Mouse (Mus musculus): ENCODE measurements around the gene 9630041A04Rik. TPM values are rescaled to one million over a fixed set of nuclear protein-coding genes. Genes with fewer than 3 reads are reported as not detected.

9630041A04Rik gene
- total and polyA plus RNA-seq, 3 experiments: not detected

- no peak overlapping the region for H3K9ac ChIP-seq (ENCODE audit: insufficient read depth, low read depth)
- H3K4me1 ChIP-seq (ENCODE audit: control insufficient read depth in 1 of 2, insufficient read depth in 2 of 2): no peaks in the 10 kb centered on the region
- no peaks in the 10 kb centered on the region for H3K36me3 ChIP-seq (replicated peaks in 1 of 2; ENCODE audit: control insufficient read depth in 1 of 2, insufficient read depth in 1 of 2, low read length in 1 of 2)
- in situ Hi-C loops (cut with MboI; ENCODE audit: low pct_ligation_motif_present, low pct_unique_long_range_greater_than_20kb, low sequenced_read_pairs): no loop called here
- H3K27ac ChIP-seq (ENCODE audit: insufficient read depth, low read depth): no peak overlapping the region
- no peak for DNase-seq (ENCODE audit: extremely low read depth)
- dilution Hi-C loops (cut with MboI; ENCODE audit: extremely low pct_ligation_motif_present, extremely low pct_unique_long_range_greater_than_20kb, low sequenced_read_pairs): no loop called here
- H3K79me2 ChIP-seq (replicated peaks; ENCODE audit: control insufficient read depth, extremely low read depth, insufficient read depth, poor library complexity, severe bottlenecking): no peaks in the 10 kb centered on the region
- H3K4me3 ChIP-seq (replicated peaks in 1 of 3; ENCODE audit: low read depth in 2 of 3, low read length in 2 of 3, poor library complexity in 1 of 3): no peak overlapping the region
- TF ChIP-seq MAZ (IDR thresholded peaks at IDR 0.05; ENCODE audit: low read depth, low read length) (no peak), ZKSCAN1 (IDR thresholded peaks at IDR 0.05; ENCODE audit: borderline replicate concordance, low read depth, low read length) (no peak), POLR2A (IDR thresholded peaks at IDR 0.05; ENCODE audit: low read depth, low read length) (no peak), KAT2A (IDR thresholded peaks at IDR 0.05; ENCODE audit: insufficient replicate concordance, low read length) (no peak), ETS1 (conservative IDR thresholded peaks at IDR 0.05; ENCODE audit: low read depth, low read length) (no peak), MEF2A (IDR thresholded peaks at IDR 0.05; ENCODE audit: borderline replicate concordance, low read depth, low read length) (no peak), USF1 (IDR thresholded peaks at IDR 0.05; ENCODE audit: low read depth, low read length) (no peak), SMC3 (IDR thresholded peaks at IDR 0.05; ENCODE audit: low read depth, low read length) (no peak), TCF12 (IDR thresholded peaks at IDR 0.05; ENCODE audit: low read depth, low read length) (no peak), ELF1 (IDR thresholded peaks at IDR 0.05; ENCODE audit: low read depth, low read length) (no peak), HCFC1 (IDR thresholded peaks at IDR 0.05; ENCODE audit: low read depth, low read length) (no peak)
- H3K27me3 ChIP-seq (replicated peaks): no peaks in the 10 kb centered on the region
- H3K9me3 ChIP-seq (replicated peaks; ENCODE audit: low read length): peaks cover 83% of the 10 kb centered on the region
- no peak overlapping the region for H3K4me2 ChIP-seq (ENCODE audit: insufficient read depth, low read depth, poor library complexity, severe bottlenecking)
Measured at GRCm38 (mm10) chr9:101877109-101877987, 15.7 kb downstream of the 9630041A04Rik start.

- Histone ChIP-seq H3K9ac (ENCODE audit: insufficient read depth, low read depth) (no peak overlapping the region), H3K4me1 (ENCODE audit: control insufficient read depth in 1 of 2, insufficient read depth in 2 of 2) (no peaks in the 10 kb centered on the region), H3K27ac (ENCODE audit: insufficient read depth, low read depth) (no peak overlapping the region), H3K27me3 (replicated peaks) (no peaks in the 10 kb centered on the region), H3K9me3 (replicated peaks; ENCODE audit: low read length) (peaks cover 76% of the 10 kb centered on the region), H3K4me2 (ENCODE audit: insufficient read depth, low read depth, poor library complexity, severe bottlenecking) (no peak overlapping the region), H3K4me3 (replicated peaks in 1 of 3; ENCODE audit: low read depth in 2 of 3, low read length in 2 of 3, poor library complexity in 1 of 3) (no peak overlapping the region), H3K36me3 (replicated peaks in 1 of 2; ENCODE audit: control insufficient read depth in 1 of 2, insufficient read depth in 1 of 2, low read length in 1 of 2) (no peaks in the 10 kb centered on the region), H3K79me2 (replicated peaks; ENCODE audit: control insufficient read depth, extremely low read depth, insufficient read depth, poor library complexity, severe bottlenecking) (no peaks in the 10 kb centered on the region)
- in situ Hi-C loops (cut with MboI; ENCODE audit: low pct_ligation_motif_present, low pct_unique_long_range_greater_than_20kb, low sequenced_read_pairs): no loop called here
- no peak for DNase-seq (ENCODE audit: extremely low read depth)
- dilution Hi-C loops (cut with MboI; ENCODE audit: extremely low pct_ligation_motif_present, extremely low pct_unique_long_range_greater_than_20kb, low sequenced_read_pairs): no loop called here
- no peak for TF ChIP-seq USF1 (IDR thresholded peaks at IDR 0.05; ENCODE audit: low read depth, low read length)
- TF ChIP-seq POLR2A (IDR thresholded peaks at IDR 0.05; ENCODE audit: low read depth, low read length): no peak
- no peak for TF ChIP-seq KAT2A (IDR thresholded peaks at IDR 0.05; ENCODE audit: insufficient replicate concordance, low read length)
- TF ChIP-seq BHLHE40 (IDR thresholded peaks at IDR 0.05; ENCODE audit: low read depth, low read length): no peak
- TF ChIP-seq ELF1 (IDR thresholded peaks at IDR 0.05; ENCODE audit: low read depth, low read length): no peak
- no peak for TF ChIP-seq ZMIZ1 (IDR thresholded peaks at IDR 0.05; ENCODE audit: low read depth, low read length)
- no peak for TF ChIP-seq MXI1 (IDR thresholded peaks at IDR 0.05; ENCODE audit: low read depth, low read length)
- TF ChIP-seq GABPA (IDR thresholded peaks at IDR 0.05; ENCODE audit: insufficient replicate concordance, low read depth, low read length): no peak
- no peak for TF ChIP-seq ZNF384 (IDR thresholded peaks at IDR 0.05; ENCODE audit: low read depth, low read length)
- no peak for TF ChIP-seq ZKSCAN1 (IDR thresholded peaks at IDR 0.05; ENCODE audit: borderline replicate concordance, low read depth, low read length)
- TF ChIP-seq HCFC1 (IDR thresholded peaks at IDR 0.05; ENCODE audit: low read depth, low read length): no peak
Measured at GRCm38 (mm10) chr9:101883295-101883694, 21.7 kb downstream of the 9630041A04Rik start.
